Mouse (Mus musculus) C2C12 (cell line): ENCODE results near the gene Pcbp2.

Experiments used
- CEBPB ChIP-seq: IDR thresholded peaks from one replicate; pipeline ENCODE4 v1.6.1; 2011; ENCODE audit warnings: low read depth, mild to moderate bottlenecking, control low read depth, moderate library complexity
- CTCF ChIP-seq: IDR thresholded peaks from one replicate; pipeline ENCODE4 v1.5.1; 2011; ENCODE audit not compliant: control insufficient read depth, insufficient read depth, insufficient read length
- FOSL1 ChIP-seq: IDR thresholded peaks from one replicate; pipeline ENCODE4 v1.8.0; 2011; ENCODE audit warnings: mild to moderate bottlenecking, low read length; ENCODE audit not compliant: poor library complexity, insufficient read depth, severe bottlenecking
- MYOD1 ChIP-seq: IDR thresholded peaks from one replicate; pipeline ENCODE4 v1.6.1; 2011; ENCODE audit warnings: low read depth; ENCODE audit not compliant: control insufficient read depth, insufficient read length

DNA sequence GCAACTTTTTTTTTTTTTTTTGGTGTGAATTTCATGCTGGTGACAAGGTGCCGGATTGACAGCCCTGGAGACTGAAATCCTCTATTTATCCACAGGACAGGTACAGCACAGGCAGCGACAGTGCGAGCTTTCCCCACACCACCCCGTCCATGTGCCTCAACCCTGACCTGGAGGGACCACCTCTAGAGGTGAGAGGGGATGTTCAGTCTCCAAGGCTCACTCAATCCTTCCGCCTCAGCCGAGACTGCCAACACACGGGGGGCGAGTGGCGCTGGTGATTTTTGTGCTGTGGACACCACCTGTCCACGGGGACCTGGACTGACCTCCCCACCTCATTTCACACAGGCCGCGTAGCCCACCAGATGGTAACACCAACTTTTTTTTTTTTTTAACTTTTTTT, 15.5 kb downstream of the Pcbp2 start:
- TF ChIP-seq CTCF (no peak), FOSL1 (no peak), MYOD1 (no peak), CEBPB (no peak)
